Mouse (Mus musculus) R1 (cell line): ENCODE results near the gene Rnf166.

Source experiments
- DNase-seq: peaks from one replicate; pipeline ENCODE4 v3.0.0-alpha.2; 2018; ENCODE audit warnings: low read depth, low spot score

Gene Rnf166

GRCm38 (mm10) chr8:122475580-122476320, at the start of gene Rnf166, which contains the start of gene Ctu2:
Gene Rnf166 (minus strand): TSS chr8:122476064.
Gene Ctu2 (plus strand): TSS chr8:122476143.
- DNase-seq = peak; percentile 88

GRCm38 (mm10) chr8:122525004-122525403, 49.1 kb upstream of the Rnf166 start:
- no peak for DNase-seq

GRCm38 (mm10) chr8:122524506-122524905, 48.6 kb upstream of the Rnf166 start:
- DNase-seq = no peak

GRCm38 (mm10) chr8:122523652-122524360, 47.9 kb upstream of the Rnf166 start:
- no peak for DNase-seq

GRCm38 (mm10) chr8:122522796-122523651, 47.2 kb upstream of the Rnf166 start:
- DNase-seq = peak; percentile 100

- no peak for DNase-seq
Observed at GRCm38 (mm10) chr8:122520611-122521010, 44.7 kb upstream of the Rnf166 start.

GRCm38 (mm10) chr8:122517541-122518190, 41.8 kb upstream of the Rnf166 start:
- no peak for DNase-seq

GRCm38 (mm10) chr8:122515699-122516098, 39.8 kb upstream of the Rnf166 start:
- DNase-seq = no peak

- DNase-seq = no peak
Observed at GRCm38 (mm10) chr8:122512392-122512791, 36.5 kb upstream of the Rnf166 start.

GRCm38 (mm10) chr8:122511552-122511951, 35.7 kb upstream of the Rnf166 start:
- DNase-seq = no peak

GRCm38 (mm10) chr8:122500856-122501255, 25.0 kb upstream of the Rnf166 start:
- DNase-seq = peak; percentile 81

- DNase-seq = peak; percentile 76
Observed at GRCm38 (mm10) chr8:122497912-122498311, 22.0 kb upstream of the Rnf166 start.

GRCm38 (mm10) chr8:122497016-122497734, 21.3 kb upstream of the Rnf166 start:
- DNase-seq = peak; percentile 72

- no peak for DNase-seq
Observed at GRCm38 (mm10) chr8:122488387-122488786, 12.5 kb upstream of the Rnf166 start.

GRCm38 (mm10) chr8:122484831-122485230, 9.0 kb upstream of the Rnf166 start:
- DNase-seq = no peak

- DNase-seq = peak; percentile 49
Observed at GRCm38 (mm10) chr8:122483877-122484276, 8.0 kb upstream of the Rnf166 start.

- no peak for DNase-seq
Observed at GRCm38 (mm10) chr8:122482448-122482847, 6.6 kb upstream of the Rnf166 start.

- no peak for DNase-seq
Observed at GRCm38 (mm10) chr8:122474951-122475560, 808 bp downstream of the Rnf166 start.

- no peak for DNase-seq
Observed at GRCm38 (mm10) chr8:122473911-122474421, 1.9 kb downstream of the Rnf166 start.

- DNase-seq = no peak
Observed at GRCm38 (mm10) chr8:122470691-122471090, 5.2 kb downstream of the Rnf166 start.
